Mouse (Mus musculus) hematopoietic stem cell, adult 5-6 weeks (primary cell): ENCODE results near the gene Slco4a1. TPM values are rescaled to one million over a fixed set of nuclear protein-coding genes. Genes with fewer than 3 reads are reported as not detected.

Source experiments
- total RNA-seq: library from RNA; stranded (forward); fragments of 172-1452, 232-1000 nt; gene quantifications from 2 replicates; pipeline ENCODE4 v1.2.3, GENCODE M21; 2017

Slco4a1 gene
- total RNA-seq, 1 experiment from 2014 or later = 8.9 TPM

Other genes with a start within 250 kb of the Slco4a1 start
- 0.20 and 1.9 TPM in 2 replicates for gene Lama5, start 230.4 kb upstream of the Slco4a1 start, total RNA-seq
- gene Rps21, start 198.9 kb upstream of the Slco4a1 start, total RNA-seq = 2,895 and 4,157 TPM in 2 replicates
- gene Cables2, start 182.7 kb upstream of the Slco4a1 start, total RNA-seq = 9.8 and 16.8 TPM in 2 replicates
- gene Rbbp8nl, start 166.4 kb upstream of the Slco4a1 start, total RNA-seq = not detected in 2 replicates
- gene Gata5, start 121.5 kb upstream of the Slco4a1 start, total RNA-seq = not detected in 2 replicates
- not detected in 2 replicates for gene Ntsr1, start 43.7 kb downstream of the Slco4a1 start, total RNA-seq
- 37.2 and 40.4 TPM in 2 replicates for gene Mrgbp, start 125.1 kb downstream of the Slco4a1 start, total RNA-seq
- gene Ogfr, start 133.0 kb downstream of the Slco4a1 start, total RNA-seq = 53.9 and 58.5 TPM in 2 replicates
- 1.8 and 2.0 TPM in 2 replicates for gene Col9a3, start 141.5 kb downstream of the Slco4a1 start, total RNA-seq
- gene Tcfl5, start 186.5 kb downstream of the Slco4a1 start, total RNA-seq = not detected in 2 replicates